In genomic region chr11:97370329-97371091, GRCm38 (mm10) we compare ENCODE assay signal across 9 mouse cellular contexts. TPM values are rescaled to one million over a fixed set of nuclear protein-coding genes. Genes with fewer than 3 reads are reported as not detected.
DNase-seq lines count a peak whose midpoint lies in the region; ATAC-seq lines count a peak whose summit lies in the region.
"Had no signal": no experiment of that assay in that cellular context is flagged by ENCODE, and none has a peak within 500 bp of the region (broad histone marks: within the 10 kb centered on the region; RNA-seq: fewer than 3 reads in every experiment).

No protein-coding gene starts in this region.

- no peak for ATAC-seq in forebrain, embryonic 15.5 days (replicated peaks)
- ATAC-seq in megakaryocyte-erythroid progenitor cell, adult 5-6 weeks (replicated peaks; ENCODE audit: low FRiP score, low TSS enrichment, poor library complexity, severe bottlenecking): no peak

- H3K9ac ChIP-seq in forebrain, embryonic 15.5 days (replicated peaks): no peak overlapping the region

- no peak overlapping the region for H3K4me2 ChIP-seq in forebrain, embryonic 15.5 days (replicated peaks)

- 0 out of 2 replicates have a peak overlapping the region, but pooled peaks have one; percentile 36 for H3K27ac ChIP-seq in forebrain, embryonic 15.5 days (replicated peaks)
- no peak overlapping the region for H3K27ac ChIP-seq in forebrain, embryonic 10.5 days

- no peaks in the 10 kb centered on the region for H3K27me3 ChIP-seq in forebrain, embryonic 15.5 days
- no peaks in the 10 kb centered on the region for H3K27me3 ChIP-seq in forebrain, embryonic 10.5 days (ENCODE audit: poor library complexity, severe bottlenecking)

- H3K4me1 ChIP-seq in forebrain, embryonic 15.5 days: peaks cover 46% of the 10 kb centered on the region
- H3K4me1 ChIP-seq in forebrain, embryonic 10.5 days: peaks cover 8% of the 10 kb centered on the region

- 51% methylated on average over 7 of the region's 7 CpGs for WGBS in forebrain, embryonic 15.5 days
- 89% methylated on average over 7 of the region's 7 CpGs for WGBS in forebrain, embryonic 10.5 days

- H3K36me3 ChIP-seq in forebrain, embryonic 15.5 days: peaks cover 11% of the 10 kb centered on the region; the same call in 1 of the 2 replicates
- peaks cover 35% of the 10 kb centered on the region for H3K36me3 ChIP-seq in forebrain, embryonic 10.5 days (replicated peaks)

- H3K9me3 ChIP-seq in forebrain, embryonic 15.5 days: no peaks in the 10 kb centered on the region
- H3K9me3 ChIP-seq in forebrain, embryonic 10.5 days: no peaks in the 10 kb centered on the region

- no peak overlapping the region for H3K4me3 ChIP-seq in forebrain, embryonic 15.5 days
- H3K4me3 ChIP-seq in forebrain, embryonic 10.5 days: no peak overlapping the region

- DNase-seq in forebrain, embryonic 10.5 days (ENCODE audit: extremely low spot score, low spot score): no peak
- DNase-seq in left cerebral cortex, adult 18-20 months (ENCODE audit: low spot score in 2 of 2): peak; percentile 74 to 85
- DNase-seq in left cerebral cortex, adult 11 months (ENCODE audit: low spot score): no peak
- DNase-seq in frontal cortex, adult 2 months (ENCODE audit: extremely low spot score in 1 of 2, low spot score in 1 of 2): peak; percentile 57 to 85
- DNase-seq in right cerebral cortex, adult 18-20 months: peak; percentile 83
- no peak for DNase-seq in embryo, embryonic 10 days (ENCODE audit: low spot score)
- DNase-seq: adrenal gland, adult 8-10 months had no signal

RNA-seq across cellular contexts. Expression of gene Socs7, which starts 8.2 kb away (rescaled TPM):
- polyA plus RNA-seq in forebrain, embryonic 15.5 days (2015; fragmentation: Nextera tagmentation; extraction: Ambion mirVana): 10.1 and 10.6 TPM in 2 replicates
- 3.8 and 4.2 TPM in 2 replicates for polyA plus RNA-seq in forebrain, embryonic 10.5 days (2016; fragmentation: Nextera tagmentation; extraction: Ambion mirVana)
- 10 to 100 TPM; 80.9 to 92.7 TPM for total RNA-seq in left cerebral cortex, adult 18-20 months (2021)
- 43.3 and 44.9 TPM in 2 replicates for polyA plus RNA-seq in frontal cortex, adult 2 months (2012; rRNA removed)
- total RNA-seq in megakaryocyte-erythroid progenitor cell, adult 5-6 weeks (2014; fragmentation: Nextera tagmentation): 6.0 and 15.8 TPM in 2 replicates
- 9.0 and 11.8 TPM in 2 replicates for total RNA-seq in megakaryocyte-erythroid progenitor cell, adult 5-6 weeks (2017)

RNA-seq across cellular contexts. Expression of gene Gpr179, which starts 18.6 kb away (rescaled TPM):
- 0.18 and 0.33 TPM in 2 replicates for polyA plus RNA-seq in forebrain, embryonic 15.5 days (2015; fragmentation: Nextera tagmentation; extraction: Ambion mirVana)
- 0.01 and 0.04 TPM in 2 replicates for polyA plus RNA-seq in forebrain, embryonic 10.5 days (2016; fragmentation: Nextera tagmentation; extraction: Ambion mirVana)
- total RNA-seq in left cerebral cortex, adult 18-20 months (2021): under 1 TPM; 0.09 to 0.12 TPM
- polyA plus RNA-seq in frontal cortex, adult 2 months (2012; rRNA removed): 0.40 and 0.66 TPM in 2 replicates
- 0.05 TPM in 1 of 2 replicates, not detected in the other for total RNA-seq in megakaryocyte-erythroid progenitor cell, adult 5-6 weeks (2014; fragmentation: Nextera tagmentation)
- total RNA-seq in megakaryocyte-erythroid progenitor cell, adult 5-6 weeks (2017): not detected in 2 replicates

RNA-seq across cellular contexts. Expression of gene Arhgap23, which starts 44.8 kb away (rescaled TPM):
- 7.1 and 8.4 TPM in 2 replicates for polyA plus RNA-seq in forebrain, embryonic 15.5 days (2015; fragmentation: Nextera tagmentation; extraction: Ambion mirVana)
- 1.6 and 2.2 TPM in 2 replicates for polyA plus RNA-seq in forebrain, embryonic 10.5 days (2016; fragmentation: Nextera tagmentation; extraction: Ambion mirVana)
- total RNA-seq in left cerebral cortex, adult 18-20 months (2021): 10 to 100 TPM; 66.5 to 75.0 TPM
- polyA plus RNA-seq in frontal cortex, adult 2 months (2012; rRNA removed): 53.4 and 64.2 TPM in 2 replicates
- total RNA-seq in megakaryocyte-erythroid progenitor cell, adult 5-6 weeks (2014; fragmentation: Nextera tagmentation): 18.4 and 22.3 TPM in 2 replicates
- total RNA-seq in megakaryocyte-erythroid progenitor cell, adult 5-6 weeks (2017): 3.9 and 14.5 TPM in 2 replicates

RNA-seq across cellular contexts. Expression of gene Mrpl45, which starts 55.0 kb away (rescaled TPM):
- polyA plus RNA-seq in forebrain, embryonic 15.5 days (2015; fragmentation: Nextera tagmentation; extraction: Ambion mirVana): 39.0 and 40.6 TPM in 2 replicates
- 66.5 and 69.5 TPM in 2 replicates for polyA plus RNA-seq in forebrain, embryonic 10.5 days (2016; fragmentation: Nextera tagmentation; extraction: Ambion mirVana)
- total RNA-seq in left cerebral cortex, adult 18-20 months (2021): 10 to 100 TPM; 27.7 to 30.7 TPM
- polyA plus RNA-seq in frontal cortex, adult 2 months (2012; rRNA removed): 28.9 TPM in 2 replicates
- 38.2 and 48.4 TPM in 2 replicates for total RNA-seq in megakaryocyte-erythroid progenitor cell, adult 5-6 weeks (2014; fragmentation: Nextera tagmentation)
- 23.2 and 34.7 TPM in 2 replicates for total RNA-seq in megakaryocyte-erythroid progenitor cell, adult 5-6 weeks (2017)

Comparison
In these comparisons a context has a peak if more than half of its experiments do, and no peak if none do; other contexts are left out.
1. DNase-seq: peak in left cerebral cortex, adult 18-20 months (2 of 2), frontal cortex, adult 2 months (2 of 2) and right cerebral cortex, adult 18-20 months (single experiment); none in forebrain, embryonic 10.5 days (single experiment), left cerebral cortex, adult 11 months (single experiment) and embryo, embryonic 10 days (single experiment).